Mouse (Mus musculus) CD4-positive naive resting alpha-beta T cell, adult 57 days (primary cell): ENCODE data around the gene Zkscan16. TPM values are rescaled to one million over a fixed set of nuclear protein-coding genes. Genes with fewer than 3 reads are reported as not detected.

ENCODE experiments used
- total RNA-seq: library from RNA; stranded (reverse); gene quantifications from one replicate; pipeline ENCODE4 v1.2.4, GENCODE M21; 2023

The Zkscan16 gene
- not detected for total RNA-seq

DNA sequence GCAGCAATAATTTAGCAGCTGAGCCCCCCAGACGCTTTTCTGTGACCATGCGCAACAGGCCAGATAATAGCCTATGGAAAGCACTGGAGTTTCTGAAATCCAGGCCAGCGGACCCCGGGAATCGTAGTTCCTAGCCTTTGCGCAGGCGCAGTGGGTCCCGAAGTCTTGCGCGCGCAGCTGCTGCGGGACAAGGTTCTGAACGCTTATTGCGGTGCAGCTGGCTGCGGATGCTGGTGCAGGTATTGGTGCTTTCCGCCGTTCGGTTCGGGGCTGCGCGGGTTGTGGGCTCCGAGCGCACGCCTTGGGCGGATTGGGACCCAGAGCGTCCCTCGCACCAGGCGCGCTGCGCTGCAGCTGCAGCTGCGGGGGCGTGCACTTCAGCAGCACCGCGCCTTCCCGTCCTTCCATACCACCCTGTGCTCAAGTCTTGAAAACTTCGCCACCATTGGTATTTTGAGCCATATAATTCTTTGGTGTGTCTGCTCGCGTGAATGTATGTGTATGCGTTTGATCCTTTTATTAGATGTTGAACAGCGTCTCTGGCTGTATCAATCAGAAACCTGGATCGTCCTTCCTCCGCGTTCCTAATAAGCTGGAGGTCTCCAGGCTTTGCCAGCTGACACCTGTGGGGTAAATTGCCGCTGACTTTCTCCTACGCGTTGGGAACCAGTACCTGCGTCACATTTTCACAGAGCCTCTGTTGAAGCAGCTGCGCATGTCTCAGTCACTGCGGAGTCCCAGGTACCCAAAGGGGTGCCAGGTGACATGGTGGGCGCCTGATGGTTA, at the start of gene Zkscan16:
TSS of gene Zkscan16 (plus strand) at position 209 of the 786 bp plus-strand sequence.

GRCm38 (mm10) chr4:58912629-58913335, 30.6 kb upstream of the Zkscan16 start, which contains the start of gene Ecpas:
TSS of gene Ecpas (minus strand) at chr4:58912749.

DNA sequence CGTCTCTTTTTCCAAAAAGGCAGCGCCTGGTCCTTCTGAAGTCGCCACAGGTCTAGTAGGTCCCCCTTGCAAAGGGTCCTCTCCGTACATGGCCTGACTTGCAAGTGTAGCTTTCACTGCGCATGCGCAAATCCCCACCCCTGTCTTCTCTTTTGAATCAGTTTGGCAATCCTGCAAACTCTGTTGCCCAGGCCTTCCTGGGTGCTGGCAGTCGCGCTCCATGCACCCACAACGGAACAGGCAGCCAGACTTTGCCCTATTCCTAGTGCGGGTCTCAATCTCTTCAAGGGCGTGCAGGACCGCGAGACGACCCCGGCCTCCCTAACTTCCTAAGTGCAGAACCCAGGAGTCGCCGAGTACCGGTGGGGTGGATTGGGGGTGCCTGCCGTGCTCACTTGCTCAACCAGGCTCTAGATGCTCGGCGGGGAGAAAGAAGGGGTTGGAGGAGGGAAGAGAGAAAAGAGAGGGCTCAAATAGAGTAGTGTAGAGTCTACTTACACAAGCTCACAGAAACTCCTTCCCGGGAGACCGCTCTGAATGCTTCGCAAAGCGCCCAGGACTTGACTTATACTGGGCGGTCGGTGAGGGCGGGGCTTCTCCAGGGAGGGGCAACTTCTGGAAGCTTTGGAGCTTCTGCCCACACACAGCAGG, 43.2 kb downstream of the Zkscan16 start, which contains the start of gene Ptgr1:
TSS of gene Ptgr1 (minus strand) at position 580 of the 651 bp plus-strand sequence.

DNA sequence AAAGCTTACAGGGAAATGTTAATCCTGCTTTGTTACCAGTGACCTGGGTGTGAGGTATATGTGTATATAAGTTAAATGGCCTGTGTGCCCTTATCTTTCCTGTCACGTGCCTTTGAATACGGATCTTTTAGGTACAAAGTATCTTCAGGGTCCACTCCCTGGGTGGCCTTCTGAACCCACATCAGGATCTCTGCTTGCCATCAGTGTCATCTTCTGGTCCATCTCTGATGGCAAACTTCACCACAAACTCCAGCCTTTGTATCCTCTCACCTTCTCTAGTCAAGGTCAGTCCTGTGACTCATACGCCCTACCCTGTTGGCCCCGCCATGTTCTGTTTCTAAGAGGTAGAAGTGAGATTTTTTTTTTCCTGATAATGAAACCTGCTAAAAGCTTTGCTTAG, 51.3 kb downstream of the Zkscan16 start, which contains the start of gene Dnajc25:
TSS of gene Dnajc25 (plus strand) at position 301 of the 400 bp plus-strand sequence.

GRCm38 (mm10) chr4:59002948-59003805, 59.7 kb downstream of the Zkscan16 start, which contains the start of gene Gm20503:
TSS of gene Gm20503 (plus strand) at chr4:59003210.

Other genes starting within 250 kb of the Zkscan16 start
- not detected for gene Olfr267, start 155.9 kb upstream of the Zkscan16 start, total RNA-seq
- gene Ecpas, start 30.9 kb upstream of the Zkscan16 start, total RNA-seq = 92.1 TPM
- gene Ptgr1, start 43.5 kb downstream of the Zkscan16 start, total RNA-seq = 2.0 TPM
- 9.9 TPM for gene Dnajc25, start 51.4 kb downstream of the Zkscan16 start, total RNA-seq
- 4.0 TPM for gene Gm20503, start 59.6 kb downstream of the Zkscan16 start, total RNA-seq
- 35.9 TPM for gene Gng10, start 91.5 kb downstream of the Zkscan16 start, total RNA-seq
- not detected for gene AI481877, start 195.4 kb downstream of the Zkscan16 start, total RNA-seq
- gene Ugcg, start 245.6 kb downstream of the Zkscan16 start, total RNA-seq = 249 TPM